Mouse (Mus musculus): Measurements from ENCODE around the gene Rbm39.
"Not testable (repeated sequence)": the region's sequence is repeated elsewhere in the genome, so short reads cannot be mapped to it uniquely, and the experiment has no call there.

The Rbm39 gene

DNA sequence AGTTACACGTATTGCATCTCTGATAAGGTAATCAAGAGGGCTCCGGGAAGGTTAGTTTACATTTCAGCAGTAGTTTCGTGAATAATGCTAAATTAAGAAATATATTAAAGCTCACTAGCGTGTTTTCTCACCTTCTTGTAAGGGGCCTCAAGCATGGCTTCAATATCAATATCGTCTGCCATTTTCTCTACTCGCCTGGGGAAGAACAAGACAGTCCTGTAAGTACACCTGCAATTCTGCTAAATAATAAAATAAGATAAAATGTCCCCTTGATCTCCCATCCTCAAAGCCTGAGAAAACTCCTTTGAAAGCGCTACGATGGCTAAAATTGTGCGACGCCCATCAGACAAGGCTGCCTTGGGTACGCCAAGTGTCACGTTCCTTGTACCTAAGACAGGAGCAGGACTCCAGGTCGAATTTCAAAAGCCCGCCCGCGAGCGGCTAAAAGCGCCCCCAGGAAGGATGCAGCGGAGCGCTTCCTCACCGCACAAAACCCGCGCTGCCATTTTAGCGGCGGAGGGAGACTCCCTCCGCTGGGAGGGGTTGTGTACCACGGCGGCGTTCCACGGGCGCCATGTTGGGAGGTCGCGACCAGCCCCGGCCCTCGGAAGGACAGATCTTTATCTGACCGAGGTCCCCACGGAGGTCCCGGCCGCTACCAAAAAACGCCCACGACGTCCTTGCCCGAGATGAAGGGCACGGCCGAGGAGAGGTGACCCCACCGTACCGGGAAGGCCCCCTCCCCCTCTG is 817 bp downstream of the Rbm39 start:
- peak; percentile 90 for DNase-seq

DNA sequence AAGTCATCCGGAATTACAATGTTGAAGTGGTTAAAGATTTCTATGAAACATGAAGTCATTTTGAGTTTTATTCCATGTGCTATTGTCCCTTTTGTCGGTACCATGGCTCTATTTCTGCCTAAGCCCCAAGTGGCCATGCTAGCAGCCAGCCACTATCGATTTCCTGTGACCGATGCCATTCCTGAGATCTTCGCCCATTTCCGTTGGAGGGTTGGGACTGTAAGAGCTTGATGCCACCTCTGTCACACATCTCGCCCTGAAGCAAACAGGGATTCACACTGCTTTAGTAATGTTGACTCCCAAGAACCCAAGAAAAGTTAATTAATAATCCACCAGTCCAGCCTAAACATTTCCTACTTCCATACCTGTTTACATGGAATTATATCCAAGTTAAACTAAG is 2.4 kb downstream of the Rbm39 start:
- DNase-seq, result no peak

DNA sequence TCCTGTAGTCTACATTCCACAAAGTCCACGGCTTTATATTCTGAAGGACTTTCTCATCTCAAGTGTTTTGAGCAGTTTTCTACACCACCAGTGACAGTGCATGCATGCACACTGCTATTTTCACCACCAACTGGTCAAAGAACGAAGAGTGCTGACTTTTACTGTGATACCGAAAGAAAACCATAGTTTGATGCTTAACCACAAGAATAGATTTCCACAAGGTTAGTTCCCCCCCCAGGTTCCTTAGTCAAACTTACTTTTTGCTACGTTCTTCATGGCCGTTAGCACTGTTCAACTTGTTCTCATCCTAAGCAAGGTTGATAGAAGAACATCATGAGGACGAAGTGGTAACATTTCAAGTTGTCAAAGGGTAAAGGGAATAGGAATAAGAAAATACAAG is 3.0 kb downstream of the Rbm39 start:
- no peak for DNase-seq

DNA sequence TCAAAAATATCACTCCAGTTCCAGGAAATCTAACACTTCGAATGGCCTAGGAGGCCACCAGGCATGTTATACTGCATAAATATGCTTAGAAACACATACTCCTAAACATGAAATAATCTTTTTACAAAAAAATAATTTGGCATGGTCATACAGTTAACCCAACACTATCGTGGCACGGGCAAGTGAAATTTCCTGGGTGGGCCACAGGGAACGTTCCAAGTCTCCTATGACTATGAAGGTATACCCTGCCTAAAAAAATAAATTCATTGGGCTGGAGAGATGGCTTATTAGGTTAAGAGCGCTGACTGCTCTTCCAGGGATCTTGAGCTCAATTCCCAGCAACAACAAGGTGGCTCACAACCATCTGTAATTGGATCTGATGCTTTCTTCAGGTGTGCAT is 13.5 kb downstream of the Rbm39 start:
- DNase-seq, result no peak

DNA sequence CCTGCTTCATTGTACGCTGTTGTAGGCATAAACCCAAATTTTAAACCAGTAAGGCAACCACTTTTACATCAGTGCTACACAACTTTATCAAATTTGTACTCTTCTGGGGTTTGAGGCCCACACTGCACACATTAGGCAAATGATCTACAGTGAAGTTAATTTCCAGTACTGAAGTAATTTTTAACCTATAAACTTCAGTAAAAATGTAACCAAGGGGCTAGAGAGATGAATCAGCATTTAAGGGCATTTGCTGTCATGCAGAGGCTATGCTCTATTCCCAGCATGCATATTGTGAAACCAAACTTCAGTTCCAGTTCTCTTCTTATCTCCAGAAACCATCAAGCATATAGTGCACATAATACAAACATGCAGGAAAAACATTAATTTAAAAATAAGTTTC is 14.6 kb downstream of the Rbm39 start:
- DNase-seq, result no peak

DNA sequence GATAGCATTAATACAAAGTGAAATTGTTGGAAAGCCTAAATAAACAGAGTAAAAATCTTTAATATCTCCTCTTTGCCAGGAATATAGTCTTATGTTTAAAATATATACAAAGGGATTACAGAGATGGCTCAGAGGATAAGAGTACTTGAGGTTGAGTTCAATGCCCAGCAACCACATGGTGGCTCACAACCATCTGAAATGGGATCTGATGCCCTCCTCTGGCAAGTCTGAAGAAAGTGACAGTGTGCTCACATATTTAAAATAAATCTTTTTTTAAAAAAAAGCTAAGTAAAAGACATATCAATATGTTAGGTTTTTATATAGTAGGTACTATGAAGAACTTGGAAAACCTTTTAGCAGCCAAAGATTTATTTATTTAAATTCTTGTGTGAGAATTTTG is 28.5 kb downstream of the Rbm39 start:
- DNase-seq, result no peak

DNA sequence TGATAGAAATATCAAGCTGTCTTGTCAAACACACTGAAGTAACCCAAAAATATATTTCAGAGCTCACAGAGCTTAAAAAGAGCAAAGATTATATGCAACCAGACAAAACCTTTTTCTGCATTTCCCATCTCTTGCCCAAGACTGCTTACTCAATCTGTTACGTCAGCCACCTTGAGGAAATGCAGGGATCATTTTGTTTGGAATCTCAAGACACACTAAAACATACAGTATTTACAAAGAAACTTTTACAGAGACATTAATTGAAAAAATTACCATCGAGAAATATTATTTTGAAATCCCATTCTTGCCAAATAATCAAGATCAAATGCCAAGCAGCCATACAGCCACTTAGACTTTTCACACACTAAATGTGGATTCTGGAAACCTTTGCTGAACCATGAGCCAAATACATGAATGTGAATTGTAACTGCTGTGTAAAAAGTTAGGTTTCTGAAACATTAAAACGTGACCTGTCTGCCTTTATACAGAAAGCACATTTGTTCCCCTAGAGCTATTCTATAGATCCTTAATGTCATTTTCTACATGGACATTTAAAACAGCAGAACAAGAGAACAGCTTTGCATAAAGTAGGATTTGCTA is 32.6 kb downstream of the Rbm39 start:
- no peak for DNase-seq

DNA sequence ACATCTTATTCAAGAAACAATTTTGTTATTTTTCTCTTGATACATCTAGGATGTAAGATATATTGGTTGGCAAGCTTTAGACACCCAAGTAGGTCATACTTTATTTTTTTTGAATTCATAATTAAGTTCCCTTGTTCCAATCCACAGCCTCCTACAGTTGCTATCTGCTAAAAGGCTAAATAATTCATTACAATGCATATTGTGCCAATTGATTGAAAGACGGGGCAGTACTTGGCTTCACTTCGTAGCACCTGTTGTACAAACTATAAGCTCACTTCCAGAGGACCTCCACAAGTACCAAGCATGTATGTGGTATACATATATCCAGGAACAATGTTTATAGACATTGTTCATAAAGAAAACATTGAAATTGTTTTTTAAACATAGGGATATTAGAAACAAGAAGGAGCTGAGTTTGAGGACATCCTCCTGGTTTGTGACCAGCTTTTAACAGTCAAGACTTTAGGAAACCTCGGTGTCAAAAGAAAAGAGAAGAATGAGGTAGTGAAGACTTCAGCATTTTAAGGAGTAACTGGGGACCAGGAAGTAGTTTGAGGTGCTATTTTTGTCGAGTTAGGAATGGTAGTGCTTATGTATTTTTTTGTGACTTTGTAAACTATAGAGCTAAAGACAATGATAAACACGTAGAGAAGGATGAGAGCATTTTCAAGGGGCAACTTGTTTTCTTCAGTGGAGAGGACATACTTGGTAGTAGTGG is 33.6 kb downstream of the Rbm39 start:
- DNase-seq, result no peak

DNA sequence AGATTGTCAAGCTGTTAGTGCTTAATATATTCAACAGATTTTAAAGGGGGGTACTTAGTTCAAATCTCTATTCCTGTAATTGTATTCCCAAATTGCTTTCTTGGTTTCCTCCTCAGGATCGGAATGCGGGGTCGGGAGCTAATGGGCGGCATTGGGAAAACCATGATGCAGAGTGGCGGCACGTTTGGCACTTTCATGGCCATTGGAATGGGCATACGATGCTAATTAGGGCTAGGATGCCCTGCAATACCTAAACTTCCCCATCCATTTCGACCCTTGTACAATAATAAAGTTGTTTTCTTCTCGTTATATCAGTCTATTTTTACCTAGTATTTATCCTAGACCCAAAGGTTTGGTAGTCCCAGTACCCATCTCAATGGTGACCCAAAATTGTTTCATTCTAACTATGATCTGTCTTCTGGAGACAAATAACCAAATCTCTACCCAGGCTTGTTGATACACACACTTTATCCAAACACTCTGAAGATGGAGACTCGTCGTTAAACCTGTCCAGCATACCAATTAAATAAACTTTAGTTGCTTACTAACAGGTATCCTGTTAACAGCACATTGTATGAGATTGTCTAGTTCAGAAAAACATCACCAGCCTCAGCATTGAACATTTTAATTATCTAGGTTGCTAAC is 34.4 kb downstream of the Rbm39 start:
- DNase-seq, result no peak

DNA sequence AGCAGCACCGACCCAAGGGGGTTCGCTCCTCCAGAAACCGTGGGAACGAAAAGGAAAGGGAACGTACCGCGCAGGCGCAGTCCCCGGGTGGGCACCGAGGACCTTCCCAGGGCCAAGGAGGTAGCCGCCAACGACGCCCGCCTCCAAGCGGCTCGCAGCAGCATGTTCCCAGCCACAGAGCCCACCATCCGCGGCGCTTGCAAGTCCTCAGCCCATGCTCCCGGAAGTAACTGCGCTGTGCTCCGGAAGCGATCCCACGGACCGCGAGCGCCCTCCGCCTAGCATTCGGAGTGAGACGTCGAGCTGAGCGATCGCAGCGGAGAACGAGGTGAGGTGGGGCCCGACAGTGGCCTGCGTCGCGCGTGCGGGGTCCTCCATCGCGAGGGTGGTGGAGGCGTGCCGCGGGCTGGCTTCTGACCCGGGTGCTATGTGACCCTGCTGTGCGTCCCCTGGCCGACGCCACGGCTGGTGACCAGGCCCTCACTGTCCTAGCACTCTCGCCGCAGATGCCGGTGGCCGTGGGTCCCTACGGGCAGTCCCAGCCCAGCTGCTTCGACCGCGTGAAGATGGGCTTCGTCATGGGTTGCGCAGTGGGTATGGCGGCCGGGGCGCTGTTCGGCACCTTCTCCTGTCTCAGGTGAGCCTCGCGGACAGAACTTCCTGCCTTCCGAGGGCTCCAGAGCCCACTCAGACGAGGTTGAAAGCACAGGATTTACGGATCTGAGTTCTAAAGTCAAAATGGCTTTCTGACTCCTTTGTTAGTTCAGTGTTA is 35.9 kb downstream of the Rbm39 start, which contains the start of the genes Romo1 and Nfs1:
TSS of gene Romo1 (plus strand) at position 87 of the 772 bp plus-strand sequence.
TSS of gene Nfs1 (minus strand) at position 234 of the 772 bp plus-strand sequence.
- peak; percentile 99 for DNase-seq

DNA sequence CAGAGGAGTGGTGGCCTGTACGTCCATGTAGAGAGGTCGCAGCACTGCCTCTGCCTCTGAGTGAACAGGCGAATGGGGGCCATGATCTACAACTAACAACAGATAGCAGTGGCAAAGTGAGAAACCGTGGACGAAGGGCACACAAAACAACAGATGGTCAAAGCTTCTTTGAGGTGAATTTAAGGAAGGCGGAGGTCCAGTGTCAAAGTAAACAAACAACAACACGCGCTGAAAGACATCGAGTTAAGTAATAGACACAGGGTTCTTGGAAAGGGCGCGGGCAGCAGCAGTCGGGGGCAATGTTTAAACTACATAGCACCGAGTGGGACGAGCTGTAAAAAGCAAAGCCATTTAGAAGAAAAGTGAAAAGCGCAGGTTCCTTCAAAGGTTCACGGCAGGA is 36.7 kb downstream of the Rbm39 start:
- no peak for DNase-seq

DNA sequence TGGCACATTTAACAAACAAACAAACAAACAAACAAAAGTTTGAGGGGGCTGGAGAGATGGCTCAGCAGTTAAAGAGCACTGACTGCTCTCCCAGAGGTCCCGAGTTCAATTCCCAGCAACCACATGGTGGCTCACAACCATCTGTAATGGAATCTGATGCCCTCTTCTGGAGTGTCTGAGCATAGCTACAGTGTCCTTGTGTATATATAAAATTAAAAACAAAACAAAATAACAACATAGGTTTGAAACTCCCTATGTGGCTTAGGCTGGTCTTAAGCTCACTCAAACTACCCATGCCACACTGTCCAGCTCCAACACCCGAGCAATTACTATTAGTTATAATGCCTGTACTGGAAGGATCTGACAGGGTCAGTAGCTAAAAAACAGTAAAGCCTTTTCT is 37.2 kb downstream of the Rbm39 start:
- no peak for DNase-seq

DNA sequence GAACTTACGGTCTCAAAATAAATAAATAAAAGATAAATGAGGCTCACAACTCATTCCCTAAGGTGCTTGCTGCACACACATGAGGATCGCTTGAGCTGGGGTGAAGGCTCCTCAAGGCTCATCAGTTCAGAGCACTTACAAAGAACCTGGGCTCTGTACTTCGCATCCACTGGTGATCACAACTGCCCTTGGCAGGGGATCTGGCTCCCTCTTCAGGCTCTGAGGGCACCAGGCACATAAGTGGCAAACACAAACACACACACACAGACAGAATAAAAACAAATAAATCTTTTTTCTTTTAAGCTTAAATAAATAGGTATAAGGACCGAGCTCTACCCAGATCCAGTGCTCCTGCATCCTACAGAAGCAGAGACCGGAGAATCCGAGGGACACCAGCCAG is 44.3 kb downstream of the Rbm39 start:
- no peak for DNase-seq

DNA sequence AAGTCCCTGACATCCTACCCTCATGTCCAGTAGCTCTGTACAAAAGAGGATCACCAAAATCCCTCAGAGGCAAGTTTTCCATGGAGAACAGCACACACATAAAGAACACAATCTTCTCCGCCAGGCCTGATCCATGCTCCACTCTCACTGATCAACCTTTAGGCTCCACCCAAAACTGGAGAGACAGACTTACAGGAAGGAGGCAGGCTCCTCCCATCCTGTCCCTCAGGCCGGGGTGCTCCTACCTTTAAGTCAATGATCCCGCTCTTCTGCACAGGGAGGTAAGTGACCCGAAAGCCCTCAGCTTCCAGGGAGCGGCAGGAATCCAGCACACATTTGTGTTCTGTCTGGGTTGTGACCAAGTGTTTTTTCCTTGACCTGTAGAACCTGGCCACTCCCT is 45.9 kb downstream of the Rbm39 start:
- DNase-seq, result no peak

DNA sequence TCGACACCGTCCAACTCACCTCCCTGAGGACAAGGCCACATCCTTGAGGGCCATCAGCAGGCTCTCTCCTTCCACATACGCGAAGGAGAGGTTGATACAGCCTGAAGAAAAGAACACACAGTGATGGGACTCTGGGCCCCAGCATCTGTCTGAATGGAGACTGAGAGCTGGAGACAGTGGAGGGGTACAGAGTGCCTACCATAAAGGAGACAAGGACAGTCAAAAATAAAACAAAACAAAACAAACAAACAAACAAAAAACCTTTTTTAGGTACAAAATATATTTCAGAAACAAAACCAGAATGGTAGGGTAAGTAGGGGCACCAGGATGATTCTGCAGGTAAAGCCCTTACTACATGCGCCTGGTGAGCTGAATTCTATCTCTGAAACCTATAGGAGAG is 53.0 kb downstream of the Rbm39 start, which contains the start of gene Gm28036:
TSS of gene Gm28036 (minus strand) at position 101 of the 400 bp plus-strand sequence.
- no peak for DNase-seq

DNA sequence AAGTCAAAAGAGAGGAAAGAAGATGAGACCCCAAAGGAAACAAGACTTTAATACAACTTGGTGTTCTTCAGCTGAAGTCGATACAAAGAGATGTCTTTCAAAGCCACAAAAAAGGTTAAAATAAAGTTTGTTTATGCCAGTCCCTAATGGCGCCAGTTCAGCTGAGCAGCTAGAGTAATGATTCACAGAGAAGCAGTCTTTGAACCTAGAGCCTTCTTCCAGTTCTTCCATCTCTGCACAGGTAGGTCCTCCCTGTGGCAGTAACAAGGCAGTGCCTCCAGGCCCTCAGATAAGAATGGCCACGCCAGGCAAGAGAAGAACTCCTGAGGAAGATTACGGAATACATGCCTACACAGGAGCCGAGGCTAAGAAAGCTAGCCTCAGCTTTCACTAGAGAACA is 56.3 kb downstream of the Rbm39 start:
- no peak for DNase-seq

DNA sequence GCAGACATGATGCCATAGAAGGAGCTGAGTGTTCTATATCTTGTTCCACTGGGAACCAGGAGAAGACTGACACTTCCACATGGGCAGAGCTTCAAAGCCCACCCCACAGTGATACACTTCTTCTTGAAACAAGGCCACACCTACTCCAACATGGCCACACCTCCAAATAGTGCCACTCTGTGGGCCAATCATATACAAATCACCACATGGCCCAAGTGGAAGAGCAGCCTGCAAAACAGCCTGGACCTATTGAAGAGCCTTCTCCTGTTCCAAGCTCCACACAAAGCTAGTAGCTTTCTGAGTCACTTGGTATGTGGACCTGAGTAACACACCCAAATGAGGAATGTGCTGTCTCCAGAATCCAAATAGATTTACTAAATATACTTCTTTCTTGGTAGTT is 60.5 kb downstream of the Rbm39 start:
- no peak for DNase-seq

DNA sequence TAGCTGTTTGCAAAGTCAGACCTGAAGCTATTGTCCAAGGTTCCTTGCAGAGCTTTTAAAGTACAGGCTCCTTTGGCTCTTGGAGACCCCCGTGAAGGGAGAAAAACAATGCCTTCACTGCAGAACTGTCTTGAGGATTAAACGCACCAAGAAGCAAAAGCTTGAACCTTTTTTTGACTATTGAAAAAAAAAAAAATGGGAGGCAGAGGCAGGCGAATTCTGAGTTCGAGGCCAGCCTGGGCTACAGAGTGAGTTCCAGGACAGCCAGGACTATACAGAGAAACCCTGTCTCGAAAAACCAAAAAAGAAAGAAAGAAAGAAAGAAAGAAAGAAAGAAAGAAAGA is 68.0 kb downstream of the Rbm39 start:
- not testable (repeated sequence) for DNase-seq

DNA sequence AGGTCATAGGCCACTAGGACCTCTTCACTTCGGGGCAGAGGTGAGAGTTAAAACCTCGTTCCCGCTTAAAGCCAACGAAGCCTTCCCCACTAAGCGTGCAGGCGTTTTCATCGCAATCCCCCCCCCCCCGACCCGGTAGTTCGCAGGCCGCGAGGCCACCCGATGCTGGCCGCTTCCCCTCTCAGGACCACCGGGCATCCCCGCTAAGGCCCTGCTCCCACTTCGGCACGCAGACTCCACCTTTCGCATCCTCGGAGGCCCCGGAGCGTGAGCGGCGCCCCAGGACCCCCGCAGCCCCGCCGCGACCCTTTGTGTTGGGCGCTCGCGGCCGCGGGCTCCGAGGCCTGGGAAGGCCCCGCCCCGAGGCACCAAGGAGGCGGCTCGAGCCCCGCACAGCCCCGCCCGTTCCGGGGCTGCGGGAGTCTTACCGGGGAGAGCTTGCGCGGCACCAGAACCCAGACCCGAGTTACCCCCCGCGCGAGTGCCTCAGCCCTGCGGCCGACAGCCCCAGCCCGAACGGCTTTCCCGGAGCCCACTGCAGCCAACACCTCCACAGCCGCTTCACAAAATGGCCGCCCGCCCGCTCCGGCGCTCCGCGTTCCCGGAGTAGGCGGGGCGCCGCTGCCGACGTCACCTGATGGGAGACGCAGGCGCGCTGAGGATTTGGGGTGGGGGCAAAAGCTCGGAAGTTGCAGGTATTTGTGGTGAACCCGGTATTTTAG is 68.5 kb downstream of the Rbm39 start, which contains the start of the genes Cpne1 and Rbm12:
TSS of gene Cpne1 (minus strand) at position 608 of the 722 bp plus-strand sequence.
TSS of gene Rbm12 (minus strand) at position 621 of the 722 bp plus-strand sequence.
- peak; percentile 95 for DNase-seq

DNA sequence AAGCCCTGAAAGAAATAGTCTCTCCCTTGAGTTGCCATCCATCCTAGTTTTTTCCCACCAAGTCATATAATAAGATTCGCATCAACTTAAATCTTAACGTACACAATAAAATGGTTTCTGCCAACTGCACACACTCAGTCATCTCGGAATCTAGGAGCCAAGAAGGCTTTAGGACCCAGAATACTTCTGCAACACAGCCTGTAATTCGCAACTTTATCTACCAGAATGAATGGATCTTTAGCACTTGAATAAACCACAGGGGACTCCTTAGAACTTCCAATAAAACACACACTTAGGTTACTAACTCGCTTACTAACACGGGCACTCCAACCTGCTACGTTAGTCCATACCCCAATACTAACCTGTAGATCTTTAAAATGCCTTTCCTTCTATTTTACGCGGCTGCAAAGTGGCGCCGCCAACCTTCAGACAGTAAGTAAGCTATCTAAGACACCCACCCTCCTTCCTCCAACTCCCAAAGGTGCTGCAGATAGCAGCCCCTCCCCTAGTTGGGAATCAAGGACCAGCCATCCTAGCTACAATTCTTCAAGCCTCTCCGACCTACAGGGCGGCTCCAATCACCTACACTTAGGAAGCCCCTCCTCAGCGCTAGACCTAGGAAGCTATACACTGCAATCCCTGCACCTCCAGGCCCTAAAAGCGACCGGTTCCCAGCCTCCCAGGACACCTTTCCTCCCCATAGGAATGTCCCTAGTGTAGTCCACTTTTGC is 69.2 kb downstream of the Rbm39 start:
- DNase-seq, result peak; percentile 58

All from retina, postnatal 1 day (tissue).